Mouse (Mus musculus) ovary, postnatal 10 days (tissue): ENCODE results near the gene Pik3c2a.

Source experiments
- DNase-seq: peaks from one replicate; pipeline ENCODE4 v3.0.0; 2022; ENCODE audit warnings: low spot score

Gene Pik3c2a

DNA sequence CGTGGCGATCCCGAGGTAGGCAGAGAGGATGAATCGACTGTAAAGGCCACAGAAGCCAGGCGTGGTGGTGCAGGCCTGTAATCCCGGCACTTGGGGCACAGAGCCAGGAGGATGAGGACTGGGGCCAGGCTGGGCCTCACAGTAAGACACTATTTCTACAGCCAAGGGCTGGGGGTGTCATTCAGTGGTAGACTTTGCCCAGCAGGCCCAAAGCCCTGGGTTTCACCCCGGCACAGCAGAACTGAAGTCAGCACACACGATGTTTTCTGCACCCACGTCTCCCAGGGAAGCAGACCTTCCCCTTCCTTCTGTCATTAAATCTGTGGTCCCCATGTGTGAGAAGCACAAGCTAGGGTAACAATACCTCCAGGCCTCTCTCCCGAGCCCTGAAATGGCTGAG is 144.9 kb downstream of the Pik3c2a start:
- no peak for DNase-seq

DNA sequence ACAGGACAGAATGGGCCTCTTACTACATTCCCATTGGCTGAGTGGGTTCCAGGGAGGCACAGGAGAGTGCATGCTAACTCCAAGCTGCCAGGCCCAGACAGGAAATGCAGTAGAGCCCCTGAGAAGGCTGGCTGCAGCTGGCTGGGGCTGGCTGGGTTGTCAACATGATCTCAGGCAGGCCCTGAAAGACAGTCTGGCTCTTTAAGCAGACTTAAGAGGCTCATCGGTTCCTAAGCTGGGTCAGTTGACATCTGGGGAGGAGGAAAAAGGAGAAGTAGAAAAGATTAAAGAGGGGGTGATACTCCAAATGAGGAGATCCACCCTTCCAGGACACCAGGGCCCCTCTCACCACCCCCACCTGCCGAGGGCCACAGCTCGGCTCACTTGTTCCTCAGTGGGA is 148.3 kb downstream of the Pik3c2a start:
- DNase-seq = no peak

DNA sequence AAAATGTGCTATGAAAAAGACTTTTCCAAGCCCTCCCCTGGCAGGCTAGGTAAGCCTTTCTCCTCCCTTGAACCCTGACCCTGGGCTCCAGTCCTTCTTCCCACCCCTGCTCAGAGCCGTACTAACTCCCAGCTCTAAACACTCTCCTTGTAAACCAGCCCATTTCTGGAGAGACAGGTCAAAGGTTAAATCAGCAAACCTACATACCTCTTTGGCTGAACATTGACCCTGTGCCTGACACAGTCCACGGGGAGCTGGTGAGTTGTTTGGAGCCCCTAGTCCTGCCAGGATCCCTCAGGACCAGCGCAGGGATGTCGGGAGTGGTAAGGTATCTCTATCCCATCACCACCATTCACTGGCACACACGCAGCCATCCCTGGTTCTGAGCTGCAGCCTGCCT is 150.9 kb downstream of the Pik3c2a start:
- DNase-seq = no peak

DNA sequence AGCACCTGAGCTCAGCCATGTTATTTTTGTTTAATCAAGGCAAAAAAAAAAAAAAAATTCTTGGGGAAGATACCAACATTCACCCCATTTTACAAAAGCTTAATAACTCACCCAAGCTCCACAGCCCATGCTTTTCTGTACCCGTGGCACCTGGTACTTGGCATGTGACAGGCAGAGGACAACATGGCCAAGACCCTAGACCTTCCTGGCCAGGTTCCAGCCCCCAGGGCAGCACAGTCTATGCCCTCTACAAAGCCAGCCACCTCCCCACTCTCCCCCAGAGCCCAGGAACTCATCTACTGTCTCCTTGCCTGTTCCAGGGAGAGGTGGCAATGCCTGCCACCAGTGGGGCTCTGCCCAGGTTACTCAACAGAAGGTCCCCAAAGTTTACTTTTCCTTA is 152.7 kb downstream of the Pik3c2a start:
- DNase-seq = no peak

DNA sequence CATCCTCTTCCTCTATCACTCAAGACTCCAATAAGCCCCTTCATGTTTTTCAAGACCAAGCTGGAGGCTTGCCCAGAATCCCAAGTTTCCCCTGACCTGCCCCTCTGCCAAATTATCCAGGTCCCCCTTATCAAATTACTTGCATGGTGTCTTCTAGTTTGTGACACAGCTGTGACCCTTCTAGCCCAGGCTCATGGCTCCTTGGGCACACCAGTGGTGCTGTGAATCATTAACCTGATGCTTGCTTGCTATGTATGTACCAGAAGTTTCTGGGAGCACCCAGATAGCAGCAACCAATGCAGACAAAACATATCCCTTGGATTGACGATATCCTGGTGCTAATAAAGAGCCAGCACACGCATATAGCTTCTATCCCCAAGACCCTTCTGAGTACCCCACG is 154.3 kb downstream of the Pik3c2a start:
- no peak for DNase-seq

DNA sequence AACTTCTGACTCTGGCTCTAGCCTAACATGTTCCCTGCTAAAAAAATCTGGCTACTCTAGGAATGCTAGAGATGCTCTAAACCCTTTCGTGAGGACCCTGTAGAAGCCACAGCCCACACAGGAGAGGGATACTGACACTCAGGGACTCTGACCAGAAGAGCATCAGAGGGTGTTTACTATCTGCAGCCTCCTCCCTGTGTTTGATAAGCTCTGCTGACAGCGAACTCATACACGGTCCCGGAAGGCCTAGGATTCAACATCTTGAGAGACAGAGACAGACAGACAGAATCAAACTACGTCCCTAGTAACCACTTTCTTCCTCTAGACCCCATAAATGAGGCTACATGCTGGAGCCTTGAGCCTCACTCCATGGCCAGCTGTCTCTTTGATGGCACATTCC is 155.3 kb downstream of the Pik3c2a start:
- DNase-seq = no peak
